Comparison of ENCODE assay signal across 22 mouse cellular contexts in the genomic region with DNA sequence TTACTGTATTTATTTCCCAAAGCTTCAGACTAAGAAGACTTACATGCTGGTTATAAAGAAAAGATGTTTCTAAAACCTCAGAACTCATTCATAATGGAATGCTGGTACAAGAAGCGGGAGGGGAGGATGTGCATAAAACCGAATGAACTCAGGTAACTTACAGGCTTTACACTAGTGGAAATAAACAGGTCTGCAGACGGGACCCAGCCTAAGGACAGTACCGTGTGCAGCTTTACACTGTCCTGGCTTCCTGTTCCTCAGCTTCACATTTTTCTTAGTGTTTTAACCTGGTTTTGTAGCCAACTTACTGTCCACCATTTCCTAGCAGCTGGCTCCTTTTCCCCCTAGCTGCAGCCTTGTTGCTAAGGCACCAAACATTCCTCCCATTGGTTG.
"Had no signal": no experiment of that assay in that cellular context is flagged by ENCODE, and none has a peak within 500 bp of the region (broad histone marks: within the 10 kb centered on the region; RNA-seq: fewer than 3 reads in every experiment).

No protein-coding gene starts in this region.

- H3K4me3 ChIP-seq: intestine, embryonic 15.5 days; layer of hippocampus, adult 2 months; limb, embryonic 15.5 days; lung, embryonic 15.5 days; neural tube, embryonic 12.5 days had no signal

- H3K4me2 ChIP-seq: intestine, embryonic 15.5 days; limb, embryonic 15.5 days; liver, embryonic 11.5 days; lung, embryonic 15.5 days; midbrain, embryonic 11.5 days; neural tube, embryonic 12.5 days had no signal

- ATAC-seq: intestine, embryonic 15.5 days; liver, postnatal 0 days had no signal

- H3K36me3 ChIP-seq: intestine, embryonic 15.5 days; limb, embryonic 15.5 days; lung, embryonic 15.5 days; neural tube, embryonic 12.5 days had no signal

- H3K27ac ChIP-seq: intestine, embryonic 15.5 days; layer of hippocampus, adult 2 months; limb, embryonic 15.5 days; liver, embryonic 14.5 days; lung, embryonic 15.5 days; neural tube, embryonic 12.5 days had no signal

- H3K4me1 ChIP-seq: intestine, embryonic 15.5 days; lung, embryonic 15.5 days; neural tube, embryonic 12.5 days had no signal

- H3K27me3 ChIP-seq: intestine, embryonic 15.5 days; limb, embryonic 15.5 days; lung, embryonic 15.5 days; neural tube, embryonic 12.5 days had no signal

- H3K9ac ChIP-seq: intestine, embryonic 15.5 days; limb, embryonic 15.5 days; liver, embryonic 14.5 days; liver, postnatal 0 days; lung, embryonic 15.5 days; neural tube, embryonic 12.5 days had no signal

- DNase-seq: kidney, adult 11 months; kidney, adult 8-10 months; kidney, postnatal 25 days; layer of hippocampus, adult 9-11 months; liver, postnatal 0 days; lung, postnatal 14 days; lung, postnatal 4 days; midbrain, embryonic 14.5 days; right cerebral cortex, adult 18-20 months; right cerebral cortex, postnatal 14 days; right cerebral cortex, postnatal 4 days; thymus, adult 2 months; thymus, postnatal 14 days; thymus, postnatal 4 days had no signal

- H3K9me3 ChIP-seq: intestine, embryonic 15.5 days; limb, embryonic 15.5 days; lung, embryonic 15.5 days; neural tube, embryonic 12.5 days had no signal
